Mouse (Mus musculus) megakaryocyte progenitor cell, adult 5-6 weeks (primary cell): ENCODE measurements around the gene Lmx1a. TPM values are rescaled to one million over a fixed set of nuclear protein-coding genes. Genes with fewer than 3 reads are reported as not detected.

Experiments
- ATAC-seq: replicated peaks from 2 replicates; pipeline ENCODE4 v1.8.0; 2016; ENCODE audit warnings: mild to moderate bottlenecking, moderate TSS enrichment, inconsistent platforms; ENCODE audit not compliant: poor library complexity
- total RNA-seq, 2 experiments: library from RNA; stranded (forward) in 1 of 2; stranded (reverse) in 1 of 2; fragments of 157-497, 149-512 nt in 1 of 2; fragments of 200-1000 nt in 1 of 2; gene quantifications; 2 replicates each; pipeline versions ENCODE4 v1.2.3 to v1.2.4; 2015 to 2017

Gene Lmx1a
- total RNA-seq, 2 experiments from 2014 or later: not detected

GRCm38 (mm10) chr1:167874099-167874498 lies 185.1 kb downstream of the Lmx1a start:
- no peak for ATAC-seq

- no peak for ATAC-seq
Observed at GRCm38 (mm10) chr1:167877931-167878330, 188.9 kb downstream of the Lmx1a start.

- ATAC-seq: no peak
Observed at GRCm38 (mm10) chr1:167878354-167878753, 189.3 kb downstream of the Lmx1a start.

GRCm38 (mm10) chr1:167885776-167886175 lies 196.7 kb downstream of the Lmx1a start:
- ATAC-seq: no peak

- no peak for ATAC-seq
Observed at GRCm38 (mm10) chr1:167888120-167888519, 199.1 kb downstream of the Lmx1a start.

GRCm38 (mm10) chr1:167888816-167889215 lies 199.8 kb downstream of the Lmx1a start:
- no peak for ATAC-seq

GRCm38 (mm10) chr1:167896234-167896633 lies 207.2 kb downstream of the Lmx1a start:
- ATAC-seq: peak; percentile 79

Other genes with a start within 250 kb of the Lmx1a start
- gene Lrrc52, start 222.5 kb upstream of the Lmx1a start, total RNA-seq (2015): not detected in 2 replicates
- not detected in 2 replicates for gene Lrrc52, start 222.5 kb upstream of the Lmx1a start, total RNA-seq (2017)
- not detected in 2 replicates for gene Rxrg, start 90.9 kb upstream of the Lmx1a start, total RNA-seq (2015)
- 0.10 TPM in 1 of 2 replicates, not detected in the other for gene Rxrg, start 90.9 kb upstream of the Lmx1a start, total RNA-seq (2017)